Mouse (Mus musculus): ENCODE results near the gene Esyt3. TPM values are rescaled to one million over a fixed set of nuclear protein-coding genes. Genes with fewer than 3 reads are reported as not detected.

The Esyt3 gene
- polyA plus RNA-seq, 2 experiments = 0.01 TPM; not detected in 1

DNA sequence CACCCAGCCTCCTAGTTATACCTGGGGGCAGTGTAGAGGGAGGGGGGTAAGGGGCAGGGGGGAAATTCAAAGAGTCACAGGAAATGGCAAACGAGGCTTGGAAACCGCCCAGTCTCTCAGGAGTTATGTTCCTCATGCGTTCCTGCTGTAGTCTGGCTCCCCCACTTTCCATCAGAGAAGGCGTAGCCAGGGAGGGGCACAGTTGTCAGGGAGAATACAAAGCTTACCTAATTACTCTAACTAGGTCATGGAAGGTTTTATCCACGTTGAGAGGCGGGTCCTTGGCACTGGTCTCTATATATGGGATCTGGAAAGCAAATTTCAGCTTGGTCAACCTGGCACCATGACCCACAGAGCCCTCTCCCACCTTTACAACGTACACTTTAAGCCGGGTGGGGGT lies 31.1 kb upstream of the Esyt3 start:
- Histone ChIP-seq H3K9ac (replicated peaks) (no peak overlapping the region), H3K9me3 (ENCODE audit: control insufficient read depth, low read length) (no peaks in the 10 kb centered on the region), H3K27me3 (ENCODE audit: control insufficient read depth, insufficient read depth, low read length) (no peaks in the 10 kb centered on the region), H3K4me1 (replicated peaks; ENCODE audit: control insufficient read depth in 2 of 2, insufficient read depth in 2 of 2, low read length in 1 of 2) (peaks cover 0 to 4% of the 10 kb centered on the region in 2 experiments; a peak in 1 of 4 replicates), H3K4me3 (ENCODE audit: insufficient read depth in 1 of 2, low read depth in 2 of 2, low read length in 2 of 2) (no peak overlapping the region), H3K27ac (no peak overlapping the region), H3K36me3 (replicated peaks; ENCODE audit: control insufficient read depth, insufficient read depth, low read depth) (no peaks in the 10 kb centered on the region), H3K4me2 (ENCODE audit: low read depth) (no peak overlapping the region)
- no peak for ATAC-seq (ENCODE audit: insufficient read depth)
- TF ChIP-seq EP300 (IDR thresholded peaks at IDR 0.05; ENCODE audit: low read depth) (no peak), CTCF (IDR thresholded peaks at IDR 0.05; ENCODE audit: low read depth) (no peak)
- WGBS (ENCODE audit: insufficient replicate concordance) = 47% methylated on average over 8 of the region's 8 CpGs
- no peak for DNase-seq (ENCODE audit: low read depth in 3 of 3, low spot score in 3 of 3)

DNA sequence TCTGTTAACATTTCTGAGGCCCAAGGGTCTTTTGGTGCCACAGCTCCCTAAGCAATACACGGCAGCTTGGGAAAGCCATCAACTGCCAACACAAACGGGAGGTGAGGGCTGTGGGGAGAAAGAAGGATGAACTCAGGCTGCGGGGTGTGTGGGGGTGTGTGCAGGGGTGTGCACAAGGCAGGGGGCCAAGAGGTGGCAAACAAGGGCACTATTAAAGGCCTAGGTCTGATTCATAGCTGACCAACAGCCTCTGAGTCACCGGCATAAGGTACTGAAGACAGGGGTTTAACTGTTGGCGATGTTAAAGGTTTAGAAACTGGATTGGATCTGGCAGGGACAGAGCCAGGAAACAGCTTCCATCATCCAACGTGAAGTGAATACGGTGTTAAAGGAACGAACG lies 30.5 kb upstream of the Esyt3 start:
- H3K4me2 ChIP-seq (ENCODE audit: low read depth) = no peak overlapping the region
- WGBS (ENCODE audit: insufficient replicate concordance) = 65% methylated on average over 9 of the region's 9 CpGs
- no peak overlapping the region for H3K4me3 ChIP-seq (ENCODE audit: insufficient read depth in 1 of 2, low read depth in 2 of 2, low read length in 2 of 2)
- H3K9me3 ChIP-seq (ENCODE audit: control insufficient read depth, low read length) = no peaks in the 10 kb centered on the region
- no peak for TF ChIP-seq EP300 (IDR thresholded peaks at IDR 0.05; ENCODE audit: low read depth)
- no peak for TF ChIP-seq CTCF (IDR thresholded peaks at IDR 0.05; ENCODE audit: low read depth)
- DNase-seq (ENCODE audit: low read depth in 3 of 3, low spot score in 3 of 3) = no peak
- H3K27me3 ChIP-seq (ENCODE audit: control insufficient read depth, insufficient read depth, low read length) = no peaks in the 10 kb centered on the region
- H3K36me3 ChIP-seq (replicated peaks; ENCODE audit: control insufficient read depth, insufficient read depth, low read depth) = no peaks in the 10 kb centered on the region
- H3K27ac ChIP-seq = no peak overlapping the region
- no peak overlapping the region for H3K9ac ChIP-seq (replicated peaks)
- peaks cover 0 to 8% of the 10 kb centered on the region in 2 experiments; a peak in 1 of 4 replicates for H3K4me1 ChIP-seq (replicated peaks; ENCODE audit: control insufficient read depth in 2 of 2, insufficient read depth in 2 of 2, low read length in 1 of 2)
- ATAC-seq (ENCODE audit: insufficient read depth) = no peak

DNA sequence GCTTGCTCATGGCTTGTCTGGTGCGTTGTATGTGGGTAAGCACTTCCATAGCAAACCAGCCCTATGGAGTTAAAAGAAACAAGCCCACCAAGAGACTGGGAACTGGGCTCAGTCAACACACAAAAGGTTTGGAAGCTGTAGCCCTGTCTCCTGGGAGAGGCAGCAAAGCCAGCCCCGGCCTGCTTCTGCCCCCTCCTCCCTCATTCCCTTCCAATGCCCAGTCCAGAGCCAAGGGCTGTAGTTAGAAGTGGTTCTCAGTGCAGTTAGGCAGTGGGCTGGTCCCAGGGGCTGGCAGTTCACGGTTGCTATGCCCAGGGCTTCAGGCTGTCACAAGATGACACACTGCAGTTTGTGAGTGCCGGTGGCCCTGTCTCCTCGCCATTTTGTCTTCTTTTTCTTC lies 29.7 kb upstream of the Esyt3 start:
- DNase-seq (ENCODE audit: low read depth in 3 of 3, low spot score in 3 of 3) = no peak
- no peak overlapping the region for H3K9ac ChIP-seq (replicated peaks)
- peaks cover 0 to 8% of the 10 kb centered on the region in 2 experiments; a peak in 1 of 4 replicates for H3K4me1 ChIP-seq (replicated peaks; ENCODE audit: control insufficient read depth in 2 of 2, insufficient read depth in 2 of 2, low read length in 1 of 2)
- no peak overlapping the region for H3K4me2 ChIP-seq (ENCODE audit: low read depth)
- ATAC-seq (ENCODE audit: insufficient read depth) = no peak
- TF ChIP-seq CTCF (IDR thresholded peaks at IDR 0.05; ENCODE audit: low read depth) (no peak), EP300 (IDR thresholded peaks at IDR 0.05; ENCODE audit: low read depth) (no peak)
- no peaks in the 10 kb centered on the region for H3K9me3 ChIP-seq (ENCODE audit: control insufficient read depth, low read length)
- H3K27me3 ChIP-seq (ENCODE audit: control insufficient read depth, insufficient read depth, low read length) = no peaks in the 10 kb centered on the region
- no peak overlapping the region for H3K4me3 ChIP-seq (ENCODE audit: insufficient read depth in 1 of 2, low read depth in 2 of 2, low read length in 2 of 2)
- WGBS (ENCODE audit: insufficient replicate concordance) = 54% methylated on average over 5 of the region's 5 CpGs
- no peak overlapping the region for H3K27ac ChIP-seq
- H3K36me3 ChIP-seq (replicated peaks; ENCODE audit: control insufficient read depth, insufficient read depth, low read depth) = no peaks in the 10 kb centered on the region

DNA sequence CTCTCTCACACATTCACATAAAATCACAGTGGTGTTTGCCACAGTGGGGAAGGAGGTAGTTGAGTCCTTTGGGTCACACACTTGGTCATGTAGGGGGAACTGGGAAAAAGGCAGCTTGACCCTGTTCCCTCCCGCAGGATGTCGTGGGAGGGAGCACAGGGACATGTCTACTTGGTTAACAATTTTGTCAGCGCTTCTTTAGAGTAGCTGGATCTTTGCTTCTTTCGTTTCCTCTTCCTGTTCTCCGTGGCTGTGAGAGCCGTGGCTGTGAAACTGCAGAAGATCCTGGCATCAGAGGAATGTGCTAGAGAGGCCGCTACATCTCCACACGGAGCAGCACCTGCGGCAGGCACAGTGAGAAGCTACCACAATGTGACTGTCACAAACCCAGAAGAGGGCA lies 24.2 kb upstream of the Esyt3 start:
- TF ChIP-seq EP300 (IDR thresholded peaks at IDR 0.05; ENCODE audit: low read depth) = no peak
- TF ChIP-seq CTCF (IDR thresholded peaks at IDR 0.05; ENCODE audit: low read depth) = no peak
- Histone ChIP-seq H3K4me2 (ENCODE audit: low read depth) (no peak overlapping the region), H3K4me3 (ENCODE audit: insufficient read depth in 1 of 2, low read depth in 2 of 2, low read length in 2 of 2) (no peak overlapping the region), H3K27ac (no peak overlapping the region), H3K36me3 (replicated peaks; ENCODE audit: control insufficient read depth, insufficient read depth, low read depth) (no peaks in the 10 kb centered on the region), H3K9me3 (ENCODE audit: control insufficient read depth, low read length) (no peaks in the 10 kb centered on the region), H3K4me1 (replicated peaks; ENCODE audit: control insufficient read depth in 2 of 2, insufficient read depth in 2 of 2, low read length in 1 of 2) (peaks cover 0 to 4% of the 10 kb centered on the region in 2 experiments; a peak in 1 of 4 replicates), H3K27me3 (ENCODE audit: control insufficient read depth, insufficient read depth, low read length) (no peaks in the 10 kb centered on the region), H3K9ac (replicated peaks) (no peak overlapping the region)
- no peak for ATAC-seq (ENCODE audit: insufficient read depth)
- WGBS (ENCODE audit: insufficient replicate concordance) = 51% methylated on average over 9 of the region's 9 CpGs
- no peak for DNase-seq (ENCODE audit: low read depth in 3 of 3, low spot score in 3 of 3)

DNA sequence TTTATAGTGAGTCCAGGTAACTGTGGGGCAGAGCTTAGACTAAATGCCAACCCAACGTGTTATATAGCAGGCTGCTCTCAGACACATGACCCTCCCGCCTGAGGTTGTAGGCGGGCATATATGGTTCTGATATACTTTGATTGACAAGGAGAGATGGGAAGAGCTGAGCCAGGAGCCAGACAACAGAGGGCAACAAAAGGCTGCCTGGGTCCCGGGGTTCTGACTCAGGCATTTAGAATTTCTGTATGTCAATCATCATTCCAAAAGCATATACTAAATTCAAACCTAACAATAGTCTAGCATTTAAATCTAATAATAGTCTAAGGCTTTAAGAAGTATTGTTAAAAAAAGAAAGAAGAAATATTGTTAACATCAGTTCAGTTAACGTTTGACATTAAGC lies 20.8 kb upstream of the Esyt3 start:
- no peak overlapping the region for H3K27ac ChIP-seq
- H3K4me1 ChIP-seq (replicated peaks; ENCODE audit: control insufficient read depth in 2 of 2, insufficient read depth in 2 of 2, low read length in 1 of 2) = peaks cover 0 to under 1% of the 10 kb centered on the region in 2 experiments; a peak in 1 of 4 replicates
- ATAC-seq (ENCODE audit: insufficient read depth) (no peak), DNase-seq (ENCODE audit: low read depth in 3 of 3, low spot score in 3 of 3) (no peak)
- 37% methylated on average over 5 of the region's 5 CpGs for WGBS (ENCODE audit: insufficient replicate concordance)
- TF ChIP-seq EP300 (IDR thresholded peaks at IDR 0.05; ENCODE audit: low read depth) = no peak
- no peak for TF ChIP-seq CTCF (IDR thresholded peaks at IDR 0.05; ENCODE audit: low read depth)
- no peak overlapping the region for H3K9ac ChIP-seq (replicated peaks)
- no peak overlapping the region for H3K4me3 ChIP-seq (ENCODE audit: insufficient read depth in 1 of 2, low read depth in 2 of 2, low read length in 2 of 2)
- H3K36me3 ChIP-seq (replicated peaks; ENCODE audit: control insufficient read depth, insufficient read depth, low read depth) = no peaks in the 10 kb centered on the region
- H3K4me2 ChIP-seq (ENCODE audit: low read depth) = no peak overlapping the region
- no peaks in the 10 kb centered on the region for H3K27me3 ChIP-seq (ENCODE audit: control insufficient read depth, insufficient read depth, low read length)
- H3K9me3 ChIP-seq (ENCODE audit: control insufficient read depth, low read length) = no peaks in the 10 kb centered on the region
